Comparison of ENCODE assay signal across 8 mouse cellular contexts in genomic region chr10:25681243-25681642, GRCm38 (mm10).
DNase-seq lines count a peak whose midpoint lies in the region; ATAC-seq lines count a peak whose summit lies in the region.

No protein-coding gene starts in this region.

- H3K9me3 ChIP-seq in forebrain, embryonic 14.5 days (replicated peaks; ENCODE audit: control insufficient read depth, low read length) = no peaks in the 10 kb centered on the region

- DNase-seq in testis, postnatal 10 days (ENCODE audit: low spot score) = peak; percentile 75
- DNase-seq in testis, postnatal 14 days (ENCODE audit: low spot score) = no peak
- DNase-seq in c-Kit-positive CD71-positive TER-119-negative erythroid progenitor cells, embryonic 14.5 days (ENCODE audit: low read depth) = peak; percentile 7
- DNase-seq in forebrain, embryonic 14.5 days (ENCODE audit: low spot score) = peak; percentile 88
- peak; percentile 49 for DNase-seq in hindlimb bud, embryonic 11.5 days (ENCODE audit: extremely low spot score, low read depth, low spot score)
- peak; percentile 68 to 72 for DNase-seq in left cerebral cortex, postnatal 25 days (ENCODE audit: low spot score in 2 of 2)
- DNase-seq in naive thymus-derived CD4-positive, alpha-beta T cell, adult 2 months (ENCODE audit: low read depth) = peak; percentile 50
- peak; percentile 76 for DNase-seq in thymus, postnatal 4 days

- ATAC-seq in forebrain, embryonic 14.5 days = peak; percentile 71

- no peaks in the 10 kb centered on the region; the same call in 1 of the 2 replicates for H3K4me1 ChIP-seq in forebrain, embryonic 14.5 days (ENCODE audit: control insufficient read depth, insufficient read depth, low read length)

- no peak overlapping the region for H3K4me3 ChIP-seq in forebrain, embryonic 14.5 days (ENCODE audit: low read depth, low read length)

- H3K4me2 ChIP-seq in forebrain, embryonic 14.5 days (ENCODE audit: low read length) = no peak overlapping the region

- H3K27me3 ChIP-seq in forebrain, embryonic 14.5 days (replicated peaks; ENCODE audit: control insufficient read depth, insufficient read depth, low read length) = no peaks in the 10 kb centered on the region

- no peaks in the 10 kb centered on the region for H3K36me3 ChIP-seq in forebrain, embryonic 14.5 days (ENCODE audit: control insufficient read depth, insufficient read depth, low read length)

- no peak overlapping the region for H3K27ac ChIP-seq in forebrain, embryonic 14.5 days (ENCODE audit: low read depth, low read length)

- 15% methylated on average over 6 of the region's 6 CpGs for WGBS in forebrain, embryonic 14.5 days

- no peak overlapping the region for H3K9ac ChIP-seq in forebrain, embryonic 14.5 days (ENCODE audit: low read length)

- intact Hi-C loops in left cerebral cortex, postnatal 25 days (cut with DNase I) = loop anchor here (2.0 to 10.0 kb wide), 3 partner anchors 414 to 664 kb away; no protein-coding TSS in a partner anchor
